Mouse (Mus musculus) midbrain, embryonic 16.5 days (tissue): Measurements from ENCODE around the gene Tex45. TPM values are rescaled to one million over a fixed set of nuclear protein-coding genes. Genes with fewer than 3 reads are reported as not detected.

ENCODE experiments used
- ATAC-seq: fragments of 200-750 bp; cut with Nextera tagmentation; 2 replicates; pipeline ENCODE4 v1.8.0; 2017; ENCODE audit warnings: moderate TSS enrichment
- H3K27ac ChIP-seq: fragments of 300-500 bp; sonication (generic); 2 replicates; pipeline ENCODE4 v1.5.1; 2014; ENCODE audit warnings: mild to moderate bottlenecking, low read length, mixed read lengths
- H3K27me3 ChIP-seq: fragments of 300-500 bp; sonication (generic); 2 replicates; pipeline ENCODE4 v1.6.1; 2014; ENCODE audit warnings: low read depth, low read length, mixed read lengths; ENCODE audit not compliant: control insufficient read depth, insufficient read depth
- H3K36me3 ChIP-seq: fragments of 300-500 bp; sonication (generic); 2 replicates; pipeline ENCODE4 v1.6.1; 2014; ENCODE audit warnings: mild to moderate bottlenecking, low read length, moderate library complexity, mixed read lengths; ENCODE audit not compliant: control insufficient read depth, insufficient read depth
- H3K4me1 ChIP-seq: fragments of 300-500 bp; sonication (generic); 2 replicates; pipeline ENCODE4 v1.6.1; 2014; ENCODE audit warnings: mild to moderate bottlenecking, low read length, mixed read lengths; ENCODE audit not compliant: control insufficient read depth, insufficient read depth
- H3K4me2 ChIP-seq: fragments of 300-500 bp; sonication (generic); 2 replicates; pipeline ENCODE4 v1.6.1; 2014; ENCODE audit warnings: mild to moderate bottlenecking, low read length, mixed read lengths
- H3K4me3 ChIP-seq: fragments of 300-500 bp; sonication (generic); 2 replicates; pipeline ENCODE4 v1.5.1; 2014; ENCODE audit warnings: low read depth, mild to moderate bottlenecking, low read length, moderate library complexity, mixed read lengths
- H3K9ac ChIP-seq: fragments of 300-500 bp; sonication (generic); 2 replicates; pipeline ENCODE4 v1.6.1; 2014; ENCODE audit warnings: low read depth, low read length, mixed read lengths
- H3K9me3 ChIP-seq: fragments of 300-500 bp; sonication (generic); replicated peaks from 2 replicates; pipeline ENCODE4 v1.6.1; 2014; ENCODE audit warnings: mild to moderate bottlenecking, low read length, mixed read lengths; ENCODE audit not compliant: control insufficient read depth, poor library complexity, severe bottlenecking
- WGBS: fragments of 180-500 bp; shearing (Covaris S2); extraction: QIAGEN DNeasy Blood & Tissue Kit; methylation state at CpG from one replicate; pipeline ENCODE4 v1.1.7; 2014; 5-methylcytosine and 5-hydroxymethylcytosine counted together
- polyA plus RNA-seq: library from polyadenylated mRNA; unstranded; fragments of >200 nt; fragmentation: Nextera tagmentation; extraction: Ambion mirVana; gene quantifications from 2 replicates; pipeline ENCODE4 v1.2.1, GENCODE M21; 2015

The Tex45 gene
- polyA plus RNA-seq, 1 experiment from 2014 or later: 0.46 TPM

DNA sequence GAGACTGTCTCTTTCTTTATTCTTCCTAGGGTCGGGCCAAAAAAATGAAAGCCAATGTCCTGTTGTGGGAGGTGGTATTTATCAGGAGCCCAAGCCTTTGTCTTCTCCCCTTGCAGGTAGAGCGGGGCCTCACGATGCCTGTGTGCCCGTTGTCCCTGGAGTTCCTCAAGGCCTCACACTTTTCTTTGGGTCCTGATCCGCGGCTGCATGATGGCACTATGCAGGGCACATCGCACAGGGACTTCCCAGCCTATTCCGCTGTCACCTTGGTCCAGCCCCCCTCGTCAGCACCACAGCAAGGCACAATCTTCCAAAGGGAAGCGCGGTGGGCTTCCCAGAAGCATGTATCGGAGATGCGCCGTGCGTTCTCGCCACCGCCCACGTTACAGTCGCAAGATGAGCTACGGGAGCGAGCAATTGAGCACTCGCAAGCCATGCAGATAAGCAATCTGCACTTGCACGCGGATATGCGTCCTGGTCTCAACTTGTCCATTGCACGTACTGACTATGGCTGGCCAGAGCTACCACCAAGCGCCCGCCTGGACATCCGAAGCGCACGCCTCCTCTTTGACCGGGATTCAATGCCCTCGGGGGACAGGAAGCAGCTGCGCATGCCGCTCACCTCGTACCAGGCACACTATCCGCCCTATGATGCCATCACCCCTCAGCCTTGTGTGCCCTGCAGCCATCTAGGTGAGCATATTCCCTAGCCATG, 5.2 kb downstream of the Tex45 start:
- Histone ChIP-seq H3K27me3 (no peaks in the 10 kb centered on the region), H3K9ac (peak overlapping the region; percentile 43), H3K4me2 (peak overlapping the region; percentile 52), H3K27ac (no peak overlapping the region), H3K4me3 (peak overlapping the region; percentile 25), H3K9me3 (no peaks in the 10 kb centered on the region), H3K36me3 (no peaks in the 10 kb centered on the region), H3K4me1 (no peaks in the 10 kb centered on the region)
- peak; percentile 64 for ATAC-seq
- 26% methylated on average over 37 of the region's 37 CpGs for WGBS

DNA sequence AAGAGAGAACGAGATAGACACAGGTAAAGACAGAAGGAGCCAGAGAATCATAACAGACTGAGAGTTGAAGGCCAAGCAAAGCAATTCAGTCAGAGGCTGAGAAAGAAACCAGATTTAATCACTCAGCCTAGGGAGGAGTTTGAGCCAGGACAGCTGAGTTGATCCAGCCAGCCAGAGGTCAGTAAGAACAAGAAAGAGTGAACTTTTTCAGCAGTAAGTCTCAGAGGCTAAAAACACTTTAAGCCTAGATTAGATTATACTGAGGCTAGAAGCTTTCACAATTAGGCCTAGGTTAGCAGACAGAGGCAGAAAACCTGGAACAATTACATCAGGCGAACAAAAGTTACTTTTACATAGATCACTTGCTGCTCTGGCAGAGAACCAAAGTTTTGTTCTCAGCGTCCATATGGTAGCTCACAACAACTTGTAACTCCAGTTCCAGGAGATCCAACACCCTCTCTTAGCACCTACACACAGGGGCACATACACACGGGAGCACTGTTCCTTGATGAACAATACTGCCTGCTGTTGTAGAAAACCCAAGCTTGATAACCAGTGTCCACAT, 9.6 kb downstream of the Tex45 start:
- H3K9me3 ChIP-seq: no peaks in the 10 kb centered on the region
- WGBS: 81% methylated on average over 4 of the region's 4 CpGs
- H3K27ac ChIP-seq: no peak overlapping the region
- no peaks in the 10 kb centered on the region for H3K36me3 ChIP-seq
- no peaks in the 10 kb centered on the region for H3K4me1 ChIP-seq
- ATAC-seq: no peak
- no peak overlapping the region for H3K4me3 ChIP-seq
- H3K27me3 ChIP-seq: no peaks in the 10 kb centered on the region
- H3K9ac ChIP-seq: no peak overlapping the region
- no peak overlapping the region for H3K4me2 ChIP-seq

DNA sequence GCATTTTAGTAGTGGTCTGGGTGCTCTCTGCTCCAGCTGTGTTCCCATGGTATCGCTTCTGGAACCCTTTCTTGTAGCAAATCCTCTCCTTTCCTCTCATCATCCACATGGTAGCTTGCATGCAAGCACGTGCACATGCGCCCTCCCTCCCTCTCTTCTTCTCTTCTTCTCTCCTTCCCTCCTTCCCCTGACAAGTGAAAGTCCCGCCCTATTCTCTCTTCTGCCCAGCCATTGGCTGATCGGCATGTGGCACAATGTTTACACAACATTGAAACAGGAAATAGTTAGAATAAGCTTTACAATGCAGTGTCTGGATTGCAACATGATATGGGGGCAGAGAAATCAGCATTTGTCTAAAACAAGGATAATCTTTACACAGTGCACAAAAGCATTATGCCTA, 10.9 kb downstream of the Tex45 start:
- Histone ChIP-seq H3K4me3 (no peak overlapping the region), H3K27me3 (no peaks in the 10 kb centered on the region), H3K9ac (no peak overlapping the region), H3K4me2 (no peak overlapping the region), H3K4me1 (no peaks in the 10 kb centered on the region), H3K27ac (no peak overlapping the region), H3K9me3 (no peaks in the 10 kb centered on the region), H3K36me3 (no peaks in the 10 kb centered on the region)
- no peak for ATAC-seq
- 65% methylated on average over 5 of the region's 5 CpGs for WGBS

DNA sequence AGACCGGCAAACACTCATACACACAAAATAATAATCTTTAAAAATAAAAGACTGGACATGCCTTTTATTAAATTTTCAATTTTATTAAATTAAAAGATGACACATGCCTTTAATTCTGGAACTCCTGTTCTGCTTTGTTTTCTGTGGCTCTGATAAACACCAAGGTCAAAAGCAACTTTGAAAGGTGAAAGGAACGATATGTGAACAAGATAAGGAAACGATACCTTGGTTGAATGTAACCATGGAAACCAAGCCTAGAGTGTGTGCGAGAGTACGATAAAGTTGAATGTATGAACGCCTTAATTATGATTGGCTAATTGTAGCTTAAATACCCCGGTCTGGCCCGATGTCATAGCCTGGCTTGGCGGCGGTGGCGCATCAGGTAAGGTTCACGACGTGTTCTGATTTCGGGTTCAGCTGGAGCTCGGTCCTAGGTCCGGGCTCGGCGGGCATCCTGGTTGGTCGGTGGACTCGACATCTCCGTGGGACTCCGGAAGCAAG, 11.6 kb downstream of the Tex45 start:
- Histone ChIP-seq H3K36me3 (no peaks in the 10 kb centered on the region), H3K9ac (no peak overlapping the region), H3K4me2 (no peak overlapping the region), H3K4me1 (no peaks in the 10 kb centered on the region), H3K27me3 (no peaks in the 10 kb centered on the region), H3K9me3 (no peaks in the 10 kb centered on the region), H3K27ac (no peak overlapping the region), H3K4me3 (no peak overlapping the region)
- ATAC-seq: no peak
- WGBS: 86% methylated on average over 22 of the region's 22 CpGs

DNA sequence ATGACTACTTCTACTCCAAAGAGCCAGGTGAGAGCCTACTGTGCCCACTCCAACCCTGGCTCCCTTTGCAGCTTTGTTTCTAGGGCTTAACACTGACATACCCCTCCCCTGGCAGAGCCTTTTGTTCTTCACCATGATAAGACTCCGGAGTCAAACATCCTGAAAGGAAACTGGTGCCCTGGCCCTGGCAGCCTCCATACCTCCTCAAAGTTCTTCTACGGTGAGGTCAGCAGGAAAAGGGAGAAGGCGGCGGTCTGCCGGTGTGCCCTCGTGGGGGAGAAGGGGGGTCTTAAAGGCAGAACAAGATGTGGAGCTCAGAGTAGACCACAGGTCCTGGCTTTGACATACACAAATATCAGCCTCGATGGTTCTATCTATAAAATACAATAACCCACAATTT, 12.9 kb downstream of the Tex45 start:
- 89% methylated on average over 7 of the region's 7 CpGs for WGBS
- ATAC-seq: no peak
- Histone ChIP-seq H3K4me1 (no peaks in the 10 kb centered on the region), H3K9me3 (no peaks in the 10 kb centered on the region), H3K4me3 (no peak overlapping the region), H3K4me2 (no peak overlapping the region), H3K9ac (no peak overlapping the region), H3K36me3 (no peaks in the 10 kb centered on the region), H3K27me3 (no peaks in the 10 kb centered on the region), H3K27ac (no peak overlapping the region)

DNA sequence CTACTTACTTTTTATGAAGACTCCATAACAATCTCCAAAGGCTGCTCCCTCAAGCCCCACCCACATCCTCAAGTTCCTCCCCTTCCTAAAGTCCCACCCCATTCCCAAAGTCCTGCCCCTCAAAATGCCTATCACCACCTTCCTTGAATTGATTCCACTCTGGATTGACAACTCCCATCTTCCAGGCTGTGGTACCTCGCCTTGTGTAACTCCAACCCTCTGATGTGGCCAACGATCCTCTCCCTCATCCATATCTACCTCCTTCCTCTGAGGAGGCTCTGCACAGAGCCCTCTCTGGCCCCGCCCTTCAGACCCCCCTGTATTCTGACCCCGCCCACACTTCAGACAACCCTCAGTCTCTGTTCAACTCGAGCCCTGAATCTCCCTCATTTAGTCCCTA, 14.5 kb downstream of the Tex45 start:
- 21% methylated on average over 5 of the region's 5 CpGs for WGBS
- no peak for ATAC-seq
- H3K4me2 ChIP-seq: no peak overlapping the region

DNA sequence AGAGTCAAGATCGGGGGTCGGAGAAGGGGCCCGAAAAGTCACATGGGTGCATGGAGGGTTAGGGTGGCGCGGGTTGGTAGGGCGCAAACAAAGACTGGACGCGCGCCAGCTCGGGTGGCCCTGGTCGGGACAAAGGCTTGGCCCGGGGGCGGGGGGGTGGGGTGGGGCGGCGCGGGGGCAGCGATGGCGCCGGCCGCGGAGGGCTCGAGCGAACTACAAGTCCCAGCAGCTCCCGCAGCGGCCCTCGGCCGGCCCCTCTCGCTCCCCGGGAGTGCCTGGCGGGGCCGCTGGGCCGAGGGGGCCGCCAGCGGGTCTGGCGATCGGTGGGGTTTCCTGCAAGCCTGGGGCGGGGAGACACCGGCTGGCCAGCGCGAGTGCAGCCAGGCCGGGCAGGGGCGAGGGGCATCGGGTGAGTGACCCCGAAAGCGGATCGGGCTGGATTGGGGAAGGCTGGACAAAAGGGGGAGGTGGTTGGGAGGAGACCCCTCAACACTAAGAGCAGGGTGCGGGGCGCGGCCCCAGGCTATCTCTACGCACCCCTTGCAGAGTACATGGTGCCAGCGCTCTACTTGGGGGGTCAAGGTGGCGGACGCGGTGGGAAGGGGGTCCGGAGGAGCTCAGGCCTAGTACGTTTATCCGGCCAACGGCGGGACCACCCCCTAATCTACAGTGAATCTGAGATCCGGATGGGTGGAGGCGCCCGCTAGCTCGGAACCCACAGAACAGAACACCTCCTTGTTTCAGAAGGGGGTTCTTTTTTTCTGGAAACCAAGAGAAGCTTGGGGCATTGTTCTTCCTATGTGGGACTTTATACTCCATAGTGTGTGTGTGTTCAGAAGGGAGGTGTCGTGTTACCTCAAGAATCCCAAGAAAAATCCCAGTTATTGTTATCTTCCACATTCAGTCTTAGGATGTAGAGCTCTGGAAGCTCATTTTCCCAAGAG, 22.5 kb downstream of the Tex45 start, which contains the start of gene Zfp358:
Gene Zfp358 (plus strand): TSS at position 238 of the 944 bp plus-strand sequence.
- peak; percentile 91 for ATAC-seq

More for the DNA sequence above, 14.5 kb downstream of the Tex45 start:
- Histone ChIP-seq H3K36me3 (no peaks in the 10 kb centered on the region), H3K27me3 (no peaks in the 10 kb centered on the region), H3K9me3 (no peaks in the 10 kb centered on the region), H3K27ac (no peak overlapping the region), H3K4me1 (no peaks in the 10 kb centered on the region), H3K4me3 (no peak overlapping the region), H3K9ac (no peak overlapping the region)

DNA sequence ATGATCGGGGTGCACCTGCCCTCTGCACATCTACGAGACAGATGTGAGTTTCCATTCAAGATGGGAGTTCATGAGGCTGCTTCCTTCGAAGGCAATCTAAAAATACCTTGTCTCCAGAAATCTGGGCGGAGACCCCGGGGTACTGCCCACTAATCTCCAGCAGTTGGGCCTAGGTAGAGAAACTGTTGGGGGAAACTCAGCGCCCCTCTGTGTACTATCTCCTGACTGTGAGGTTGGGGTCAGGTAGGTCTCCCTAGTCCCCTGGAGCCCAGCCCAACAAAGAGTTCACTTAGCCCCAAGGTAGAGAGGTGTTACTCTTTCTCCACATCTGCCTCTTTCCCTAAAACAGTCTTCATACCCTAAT, 23.2 kb downstream of the Tex45 start:
- Histone ChIP-seq H3K4me3 (peak overlapping the region; percentile 64), H3K4me1 (peaks cover 16% of the 10 kb centered on the region), H3K9me3 (no peaks in the 10 kb centered on the region; the same call in 1 of the 2 replicates), H3K27ac (peak overlapping the region; percentile 93), H3K4me2 (peak overlapping the region; percentile 71), H3K9ac (peak overlapping the region; percentile 93), H3K36me3 (peaks cover 23% of the 10 kb centered on the region), H3K27me3 (no peaks in the 10 kb centered on the region)
- WGBS: 34% methylated on average over 6 of the region's 6 CpGs
- ATAC-seq: peak; percentile 26

More for the DNA sequence above, 22.5 kb downstream of the Tex45 start, which contains the start of gene Zfp358:
- WGBS: under 1% methylated on average over 56 of the region's 64 CpGs
- Histone ChIP-seq H3K9me3 (no peaks in the 10 kb centered on the region; the same call in 1 of the 2 replicates), H3K36me3 (peaks cover 23% of the 10 kb centered on the region), H3K27me3 (no peaks in the 10 kb centered on the region), H3K4me2 (peak within 1 kb of the TSS; percentile 71), H3K27ac (peak within 1 kb of the TSS; percentile 93), H3K9ac (peak within 1 kb of the TSS; percentile 93), H3K4me1 (peaks cover 14% of the 10 kb centered on the region), H3K4me3 (peak within 1 kb of the TSS; percentile 64)
